Mouse (Mus musculus): ENCODE results near the gene Tead1.

DNA sequence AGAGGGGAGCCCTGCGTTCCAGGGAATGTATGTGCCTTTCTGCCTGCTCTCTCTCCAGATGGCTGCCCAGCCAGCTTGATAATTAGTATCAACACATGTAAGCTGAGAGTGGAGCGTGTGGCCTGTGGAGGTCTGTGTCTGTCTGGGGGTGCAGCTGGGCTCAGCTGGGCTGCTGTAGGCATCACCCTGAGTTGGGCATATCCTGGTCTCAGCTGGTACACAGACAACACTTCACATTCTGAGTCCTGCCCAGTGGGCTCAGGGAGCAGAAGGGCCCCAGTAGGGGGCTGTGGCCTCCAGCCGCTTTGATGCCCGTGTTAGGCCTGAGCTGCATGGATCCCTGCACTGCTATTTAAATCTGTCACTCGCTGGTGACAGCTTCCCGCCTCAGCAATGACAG, 100.5 kb downstream of the Tead1 start:
- TF ChIP-seq CTCF (IDR thresholded peaks at IDR 0.05; ENCODE audit: low read depth) (no peak), EP300 (IDR thresholded peaks at IDR 0.05; ENCODE audit: low read depth) (no peak)
